Mouse (Mus musculus) hindbrain, embryonic 11.5 days (tissue): Measurements from ENCODE around the gene Runx1. TPM values are rescaled to one million over a fixed set of nuclear protein-coding genes. Genes with fewer than 3 reads are reported as not detected.

Experiments
- ATAC-seq: fragments of 200-750 bp; cut with Nextera tagmentation; 2 replicates; pipeline ENCODE4 v1.8.0; 2017; ENCODE audit warnings: mild to moderate bottlenecking, moderate TSS enrichment, moderate library complexity; ENCODE audit not compliant: low FRiP score
- DNase-seq: peaks from one replicate; pipeline ENCODE4 v3.0.0-alpha.2; 2015; ENCODE audit warnings: low spot score
- H3K27ac ChIP-seq: fragments of 300-500 bp; sonication (generic); 2 replicates; pipeline ENCODE4 v1.5.1; 2014; ENCODE audit warnings: mild to moderate bottlenecking, low read depth, low read length
- H3K27me3 ChIP-seq: fragments of 300-500 bp; sonication (generic); 2 replicates; pipeline ENCODE4 v1.6.1; 2014; ENCODE audit warnings: mild to moderate bottlenecking, low read length, moderate library complexity, mixed read lengths; ENCODE audit not compliant: control insufficient read depth, insufficient read depth
- H3K36me3 ChIP-seq: fragments of 300-500 bp; sonication (generic); 2 replicates; pipeline ENCODE4 v1.6.1; 2014; ENCODE audit warnings: mild to moderate bottlenecking, low read length, moderate library complexity, mixed read lengths; ENCODE audit not compliant: control insufficient read depth, insufficient read depth
- H3K4me1 ChIP-seq: fragments of 300-500 bp; sonication (generic); replicated peaks from 2 replicates; pipeline ENCODE4 v1.6.1; 2014; ENCODE audit warnings: low read length, mixed read lengths; ENCODE audit not compliant: control insufficient read depth, insufficient read depth
- H3K4me2 ChIP-seq: fragments of 300-500 bp; sonication (generic); replicated peaks from 2 replicates; pipeline ENCODE4 v1.6.1; 2014; ENCODE audit warnings: mild to moderate bottlenecking, low read depth, low read length
- H3K4me3 ChIP-seq: fragments of 300-500 bp; sonication (generic); 2 replicates; pipeline ENCODE4 v1.5.1; 2014; ENCODE audit warnings: low read depth, low read length
- H3K9ac ChIP-seq: fragments of 300-500 bp; sonication (generic); 2 replicates; pipeline ENCODE4 v1.6.1; 2014; ENCODE audit warnings: low read depth, low read length
- H3K9me3 ChIP-seq: fragments of 300-500 bp; sonication (generic); 2 replicates; pipeline ENCODE4 v1.6.1; 2016; ENCODE audit warnings: low read length; ENCODE audit not compliant: control insufficient read depth
- WGBS: fragments of 180-500 bp; shearing (Covaris S2); extraction: QIAGEN DNeasy Blood & Tissue Kit; methylation state at CpG from one replicate; pipeline ENCODE4 v1.1.7; 2014; 5-methylcytosine and 5-hydroxymethylcytosine counted together
- polyA plus RNA-seq: library from polyadenylated mRNA; unstranded; fragments of >200 nt; fragmentation: Nextera tagmentation; extraction: Ambion mirVana; gene quantifications from 2 replicates; pipeline ENCODE4 v1.2.1, GENCODE M21; 2014

Runx1 gene
- polyA plus RNA-seq, 1 experiment from 2014 or later, result 2.6 TPM

DNA sequence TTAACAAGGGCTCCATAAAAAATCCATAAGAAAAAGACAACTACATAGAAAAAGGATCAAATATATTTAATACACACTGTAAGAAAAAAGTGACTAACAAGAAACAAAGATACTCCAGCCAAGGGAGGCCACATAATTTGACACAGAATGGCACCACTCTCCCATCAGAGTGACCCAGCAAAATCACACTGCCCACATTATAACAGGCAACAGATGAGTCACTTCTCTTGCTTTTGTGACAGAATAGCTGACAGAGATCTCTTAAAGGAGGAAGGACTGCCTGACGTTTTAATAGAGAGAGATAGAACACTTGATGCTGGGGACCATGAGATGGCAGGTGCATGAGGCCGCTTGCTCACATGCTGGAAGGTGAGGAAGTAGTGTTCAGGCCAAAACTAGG, 35.6 kb upstream of the Runx1 start:
- H3K4me3 ChIP-seq, result no peak overlapping the region
- WGBS, result 81% methylated on average over 2 of the region's 2 CpGs
- no peaks in the 10 kb centered on the region for H3K36me3 ChIP-seq
- no peaks in the 10 kb centered on the region for H3K4me1 ChIP-seq
- no peaks in the 10 kb centered on the region for H3K9me3 ChIP-seq
- H3K9ac ChIP-seq, result no peak overlapping the region
- H3K4me2 ChIP-seq, result no peak overlapping the region
- H3K27ac ChIP-seq, result no peak overlapping the region
- DNase-seq (no peak), ATAC-seq (no peak)
- H3K27me3 ChIP-seq, result no peaks in the 10 kb centered on the region

DNA sequence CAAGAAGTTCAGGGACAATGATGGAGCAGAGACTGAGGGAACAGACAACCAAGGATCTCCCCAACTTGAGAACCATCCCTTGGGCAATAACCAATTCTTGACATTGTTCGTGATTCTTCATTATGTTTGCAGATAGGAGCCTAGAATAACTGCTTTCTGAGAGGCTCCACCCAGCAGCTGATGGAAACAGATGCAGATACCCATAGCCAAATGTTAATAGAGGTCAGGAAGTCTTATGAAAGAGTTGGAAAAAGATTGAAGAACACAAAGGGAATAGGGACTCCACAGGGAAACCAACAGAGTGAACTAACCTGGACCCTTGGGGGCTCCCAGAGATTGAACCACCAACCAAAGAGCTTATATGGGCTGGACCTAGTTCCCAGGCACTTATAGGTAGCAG, 34.7 kb upstream of the Runx1 start:
- WGBS, result 80% methylated on average over 1 of the region's 1 CpGs

DNA sequence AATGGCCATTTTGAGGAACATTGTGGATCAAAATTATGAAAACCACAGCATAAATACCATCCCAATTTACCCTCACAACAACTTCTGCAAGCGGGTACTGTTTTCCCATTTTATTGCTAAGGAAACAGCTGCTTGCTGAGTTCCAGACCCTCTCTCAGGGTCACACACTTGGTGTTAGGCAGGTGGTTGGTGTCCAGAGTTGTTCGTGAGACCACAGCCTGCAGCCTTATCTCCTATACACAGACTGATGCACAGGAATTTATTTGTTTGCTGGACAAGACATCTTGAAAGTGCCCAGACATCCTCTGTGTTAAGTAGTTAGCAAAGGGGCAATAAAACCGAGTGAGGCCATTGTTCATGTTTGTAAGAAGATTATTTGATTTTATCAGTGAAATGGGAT, 30.8 kb upstream of the Runx1 start:
- Histone ChIP-seq H3K4me1 (no peaks in the 10 kb centered on the region), H3K27me3 (no peaks in the 10 kb centered on the region), H3K4me3 (no peak overlapping the region), H3K27ac (no peak overlapping the region), H3K9ac (no peak overlapping the region), H3K36me3 (no peaks in the 10 kb centered on the region), H3K9me3 (no peaks in the 10 kb centered on the region), H3K4me2 (no peak overlapping the region)
- WGBS, result 86% methylated on average over 3 of the region's 3 CpGs
- DNase-seq (no peak), ATAC-seq (no peak)

More for the DNA sequence above, 34.7 kb upstream of the Runx1 start:
- DNase-seq, result no peak
- H3K9ac ChIP-seq, result no peak overlapping the region
- no peaks in the 10 kb centered on the region for H3K9me3 ChIP-seq
- H3K4me2 ChIP-seq, result no peak overlapping the region
- H3K27me3 ChIP-seq, result no peaks in the 10 kb centered on the region
- no peaks in the 10 kb centered on the region for H3K36me3 ChIP-seq
- H3K4me1 ChIP-seq, result no peaks in the 10 kb centered on the region
- H3K27ac ChIP-seq, result no peak overlapping the region
- ATAC-seq, result no peak
- no peak overlapping the region for H3K4me3 ChIP-seq

DNA sequence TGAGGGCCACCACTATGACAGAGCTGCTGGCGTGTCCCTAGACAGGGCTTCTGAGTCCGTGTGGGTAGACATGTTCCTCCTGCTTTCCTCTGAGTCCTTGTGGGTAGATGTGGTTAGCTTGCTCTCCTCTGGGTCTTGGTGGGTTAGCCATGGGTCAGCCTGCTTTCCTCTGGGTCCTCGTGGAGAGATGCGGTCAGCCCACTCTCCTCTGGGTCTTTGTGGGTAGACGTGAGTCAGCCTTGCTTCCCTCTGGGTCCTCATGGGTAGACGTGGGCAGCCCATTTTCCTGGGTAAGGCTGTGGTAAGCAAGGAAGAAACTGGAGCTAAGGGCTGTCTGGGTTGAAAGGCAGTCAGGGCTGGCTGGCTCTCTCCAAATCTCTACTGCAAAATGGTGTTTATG, 26.3 kb upstream of the Runx1 start:
- no peak overlapping the region for H3K4me2 ChIP-seq
- H3K9ac ChIP-seq, result no peak overlapping the region
- H3K36me3 ChIP-seq, result no peaks in the 10 kb centered on the region
- WGBS, result 92% methylated on average over 6 of the region's 6 CpGs
- no peaks in the 10 kb centered on the region for H3K4me1 ChIP-seq
- H3K27me3 ChIP-seq, result no peaks in the 10 kb centered on the region
- H3K27ac ChIP-seq, result no peak overlapping the region
- no peak for ATAC-seq
- DNase-seq, result no peak
- H3K4me3 ChIP-seq, result no peak overlapping the region
- no peaks in the 10 kb centered on the region for H3K9me3 ChIP-seq

DNA sequence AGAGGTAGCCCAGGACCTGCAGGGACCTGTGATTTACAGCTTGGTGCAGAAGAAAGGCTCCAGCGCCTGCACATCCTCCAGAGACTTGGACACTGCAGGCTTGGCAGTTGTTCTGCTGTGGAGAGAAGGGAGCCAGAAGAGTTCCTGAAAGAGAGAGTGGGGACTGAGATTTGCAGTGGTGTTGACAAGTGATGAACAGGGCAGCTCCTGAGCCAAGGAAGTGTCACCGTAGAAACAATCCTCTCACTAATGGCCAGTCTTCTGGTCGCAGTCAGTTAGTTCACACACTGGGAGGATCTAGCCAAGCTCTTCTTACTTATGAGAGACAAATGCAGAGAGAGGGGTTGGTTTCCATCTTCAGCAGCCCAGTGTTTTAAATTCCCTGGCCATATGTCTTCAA, 24.5 kb upstream of the Runx1 start:
- no peaks in the 10 kb centered on the region for H3K36me3 ChIP-seq
- ATAC-seq, result no peak
- no peak for DNase-seq
- no peak overlapping the region for H3K9ac ChIP-seq
- no peak overlapping the region for H3K4me2 ChIP-seq
- no peaks in the 10 kb centered on the region for H3K4me1 ChIP-seq
- H3K4me3 ChIP-seq, result no peak overlapping the region
- WGBS, result 82% methylated on average over 3 of the region's 3 CpGs
- H3K27ac ChIP-seq, result no peak overlapping the region
- H3K27me3 ChIP-seq, result no peaks in the 10 kb centered on the region
- H3K9me3 ChIP-seq, result no peaks in the 10 kb centered on the region

DNA sequence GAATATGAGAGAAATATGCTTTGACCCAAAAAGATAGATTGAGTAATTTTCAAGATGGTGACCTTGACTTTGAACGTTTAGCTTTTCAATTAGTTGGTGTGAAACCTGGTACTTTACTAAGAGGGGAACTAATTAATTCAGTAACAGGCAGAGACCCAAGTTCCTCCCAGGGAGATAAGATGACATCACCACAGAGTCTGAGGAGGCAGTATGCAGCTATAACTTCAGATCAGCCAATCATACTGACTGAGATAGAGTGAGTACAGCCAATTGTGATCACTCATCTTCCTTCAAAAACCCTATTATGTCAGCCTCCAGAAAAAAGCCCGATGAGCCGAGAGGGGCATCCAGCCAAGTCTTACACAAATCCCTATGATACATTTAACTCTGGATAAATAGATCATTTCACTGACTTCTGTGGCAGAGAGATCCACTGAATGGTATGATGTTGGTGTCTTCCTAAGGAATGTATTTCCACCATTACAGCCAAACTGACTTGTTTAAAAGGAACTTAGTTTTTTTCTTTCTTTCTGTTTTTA, 21.9 kb upstream of the Runx1 start:
- no peak for ATAC-seq
- no peaks in the 10 kb centered on the region for H3K4me1 ChIP-seq
- no peak overlapping the region for H3K4me3 ChIP-seq
- DNase-seq, result no peak
- H3K9ac ChIP-seq, result no peak overlapping the region
- no peak overlapping the region for H3K27ac ChIP-seq
- H3K27me3 ChIP-seq, result no peaks in the 10 kb centered on the region
- H3K4me2 ChIP-seq, result no peak overlapping the region
- H3K9me3 ChIP-seq, result no peaks in the 10 kb centered on the region
- no peaks in the 10 kb centered on the region for H3K36me3 ChIP-seq
- 86% methylated on average over 3 of the region's 3 CpGs for WGBS

DNA sequence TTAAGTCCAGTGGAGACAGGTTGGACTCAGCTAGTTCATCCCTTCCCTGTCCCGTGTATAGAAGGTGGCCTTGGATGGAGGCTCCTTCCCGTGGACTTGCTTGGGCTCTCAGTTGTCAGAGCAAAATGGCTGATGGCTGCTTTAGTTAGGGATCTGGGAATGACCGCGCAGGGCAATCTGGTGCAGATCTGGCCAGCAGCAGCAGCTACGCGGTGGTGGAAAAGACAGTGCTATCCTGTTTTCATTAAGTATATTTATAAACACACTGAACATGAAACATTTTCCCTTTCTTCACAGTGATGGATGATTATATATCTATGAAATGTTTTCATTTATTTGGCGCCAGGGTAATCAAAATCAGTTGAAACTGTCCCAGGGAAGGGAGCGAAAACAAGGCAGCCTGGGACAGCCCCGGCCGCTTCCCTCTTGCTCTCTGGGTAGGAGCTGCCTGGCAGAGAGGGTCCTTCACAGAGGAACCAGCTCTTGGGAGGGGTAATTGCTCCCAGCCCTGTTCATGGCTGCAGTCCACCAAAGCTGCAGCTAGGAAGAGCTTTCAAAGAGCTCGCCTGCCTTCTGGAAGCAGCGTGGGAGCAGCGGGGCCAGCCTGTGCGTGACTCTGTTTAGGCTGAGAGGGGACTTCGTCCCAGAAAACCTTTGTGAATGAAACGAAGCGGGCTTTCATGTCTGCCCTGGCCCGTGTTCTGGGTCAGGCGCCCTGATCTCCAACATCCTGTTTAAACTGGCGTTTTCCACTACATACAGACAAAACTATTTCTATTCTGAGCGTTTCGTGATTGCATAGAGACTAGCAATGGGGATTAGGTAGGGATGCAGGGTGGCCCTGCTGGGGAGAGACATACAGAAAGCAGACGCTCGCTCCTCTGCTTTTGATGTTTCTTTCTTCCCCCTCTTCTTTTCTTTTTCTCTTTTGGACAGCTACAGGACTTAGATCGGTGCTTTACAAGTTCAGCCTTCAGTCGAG, 19.6 kb upstream of the Runx1 start:
- H3K4me2 ChIP-seq, result no peak overlapping the region
- no peaks in the 10 kb centered on the region for H3K4me1 ChIP-seq
- ATAC-seq (no peak), DNase-seq (peak; percentile 33)
- H3K9ac ChIP-seq, result no peak overlapping the region
- no peak overlapping the region for H3K4me3 ChIP-seq
- H3K36me3 ChIP-seq, result no peaks in the 10 kb centered on the region
- H3K9me3 ChIP-seq, result no peaks in the 10 kb centered on the region
- 57% methylated on average over 26 of the region's 26 CpGs for WGBS
- no peak overlapping the region for H3K27ac ChIP-seq
- H3K27me3 ChIP-seq, result no peaks in the 10 kb centered on the region

DNA sequence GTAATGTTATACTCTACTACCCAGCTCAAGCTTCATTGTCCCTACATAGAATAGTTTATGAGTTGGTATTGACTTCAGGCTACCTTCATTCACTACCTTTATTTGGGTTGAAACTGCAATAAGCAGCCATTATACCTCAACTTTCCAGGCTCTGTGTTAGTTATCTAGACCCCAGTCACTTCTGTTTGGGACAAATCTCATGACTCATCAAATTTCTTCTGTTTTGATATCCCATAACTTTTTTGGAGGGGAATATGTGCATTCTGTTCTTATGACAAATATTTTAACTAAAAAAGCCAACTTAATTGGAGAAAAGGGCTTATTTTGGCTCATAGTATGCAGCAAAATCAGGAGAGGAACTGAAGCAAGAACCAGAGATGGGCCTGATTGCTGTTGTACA, 12.8 kb upstream of the Runx1 start:
- H3K9me3 ChIP-seq, result no peaks in the 10 kb centered on the region
- no peaks in the 10 kb centered on the region for H3K4me1 ChIP-seq
- H3K36me3 ChIP-seq, result no peaks in the 10 kb centered on the region
- DNase-seq (no peak), ATAC-seq (no peak)
- no peaks in the 10 kb centered on the region for H3K27me3 ChIP-seq
- H3K4me3 ChIP-seq, result no peak overlapping the region
- no peak overlapping the region for H3K4me2 ChIP-seq
- no peak overlapping the region for H3K9ac ChIP-seq
- H3K27ac ChIP-seq, result no peak overlapping the region

DNA sequence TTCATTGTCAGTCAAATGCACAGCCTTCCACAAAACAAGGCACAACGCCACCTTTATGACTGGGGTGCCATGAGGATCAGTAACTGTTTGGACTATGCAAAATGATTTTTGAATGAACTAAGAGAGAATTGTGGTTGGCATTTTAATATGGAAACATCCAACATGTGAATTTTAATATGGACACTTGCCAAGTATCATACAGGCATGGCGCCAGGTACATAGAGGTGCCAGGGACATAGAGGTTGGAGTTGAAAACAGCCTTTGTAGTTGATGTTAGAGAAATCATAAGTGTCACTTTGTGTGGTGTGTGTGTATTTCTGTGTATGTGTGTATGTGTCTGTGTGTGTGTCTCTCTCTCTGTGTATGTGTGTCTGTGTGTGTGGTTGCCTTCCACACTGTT, 5.4 kb upstream of the Runx1 start:
- no peak overlapping the region for H3K4me3 ChIP-seq
- DNase-seq (no peak), ATAC-seq (no peak)
- no peak overlapping the region for H3K9ac ChIP-seq
- no peak overlapping the region for H3K4me2 ChIP-seq
- 88% methylated on average over 2 of the region's 2 CpGs for WGBS
- H3K4me1 ChIP-seq, result no peaks in the 10 kb centered on the region
- no peaks in the 10 kb centered on the region for H3K9me3 ChIP-seq
- H3K27ac ChIP-seq, result no peak overlapping the region
- H3K27me3 ChIP-seq, result no peaks in the 10 kb centered on the region
- H3K36me3 ChIP-seq, result no peaks in the 10 kb centered on the region
